Mouse (Mus musculus) kidney, postnatal 14 days (tissue): ENCODE data around the gene Nr1h4.

Experiments
- DNase-seq: peaks from one replicate; pipeline ENCODE4 v3.0.0; 2022; ENCODE audit warnings: mixed read lengths

Gene Nr1h4

DNA sequence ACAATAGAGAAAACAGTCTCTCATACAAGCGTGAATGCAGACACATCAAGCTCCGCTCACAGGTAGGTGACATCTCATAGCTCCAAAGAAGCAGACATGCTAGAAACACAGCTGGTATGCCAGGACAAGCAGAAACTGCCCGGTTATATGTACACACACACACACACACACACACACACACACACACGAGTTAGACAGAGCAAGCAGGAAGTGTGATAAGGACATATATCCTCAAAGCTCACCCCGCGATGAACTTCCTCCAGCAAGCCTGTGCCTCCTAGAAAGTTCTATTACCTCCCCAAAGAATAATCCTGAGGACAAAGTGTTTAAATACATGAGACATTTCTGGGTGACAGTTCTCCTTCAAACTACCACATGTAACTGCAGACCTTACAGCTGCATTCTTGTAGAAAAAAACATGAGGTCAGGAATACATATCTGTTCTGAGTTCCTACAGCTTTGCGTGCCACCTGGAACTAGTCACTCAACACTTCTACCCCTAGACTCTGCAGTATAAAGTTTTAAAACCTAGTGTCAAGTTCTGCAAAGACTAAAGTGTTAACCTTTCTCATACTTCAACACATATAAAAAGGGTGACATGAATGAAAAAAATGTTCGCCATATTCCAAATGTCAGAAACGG, 11.5 kb downstream of the Nr1h4 start:
- no peak for DNase-seq

DNA sequence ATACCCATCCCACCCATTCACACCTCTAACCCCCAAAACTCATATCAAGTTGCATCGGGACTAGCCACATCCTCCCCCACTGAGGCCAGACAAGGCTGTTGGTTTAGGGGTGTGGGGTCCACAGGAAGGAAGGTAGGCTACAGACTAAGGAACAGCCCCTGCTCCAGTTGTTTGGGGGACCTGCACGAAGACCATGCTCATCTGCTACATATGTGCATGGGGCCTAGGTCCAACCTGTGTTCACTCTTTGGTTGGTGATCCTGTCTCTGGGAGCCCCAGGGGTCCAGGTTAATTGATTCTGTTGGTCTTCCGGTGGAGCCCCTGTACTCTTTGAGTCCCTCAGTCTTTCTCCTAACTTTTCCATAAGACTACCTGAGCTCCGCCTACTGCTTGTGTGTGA, 13.0 kb downstream of the Nr1h4 start:
- no peak for DNase-seq

DNA sequence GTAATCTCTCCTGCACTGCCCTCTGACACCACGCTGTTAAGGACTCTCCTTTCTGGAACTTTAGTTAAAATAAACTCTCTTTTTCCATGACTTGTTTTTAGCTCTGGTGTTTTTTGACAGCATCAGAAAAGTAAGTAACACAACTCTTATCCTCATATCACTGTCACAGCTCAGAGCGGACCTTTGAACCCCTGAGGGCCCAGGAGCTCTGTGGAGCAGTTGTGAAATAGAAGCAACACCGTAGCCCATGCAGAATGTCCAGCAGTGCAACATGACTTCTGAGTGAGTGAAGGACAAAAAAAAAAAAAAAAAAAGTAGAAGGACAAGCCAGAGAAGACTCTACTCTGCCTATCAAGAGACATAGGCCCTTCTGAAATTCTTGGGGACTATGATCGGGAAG, 14.2 kb downstream of the Nr1h4 start:
- no peak for DNase-seq

DNA sequence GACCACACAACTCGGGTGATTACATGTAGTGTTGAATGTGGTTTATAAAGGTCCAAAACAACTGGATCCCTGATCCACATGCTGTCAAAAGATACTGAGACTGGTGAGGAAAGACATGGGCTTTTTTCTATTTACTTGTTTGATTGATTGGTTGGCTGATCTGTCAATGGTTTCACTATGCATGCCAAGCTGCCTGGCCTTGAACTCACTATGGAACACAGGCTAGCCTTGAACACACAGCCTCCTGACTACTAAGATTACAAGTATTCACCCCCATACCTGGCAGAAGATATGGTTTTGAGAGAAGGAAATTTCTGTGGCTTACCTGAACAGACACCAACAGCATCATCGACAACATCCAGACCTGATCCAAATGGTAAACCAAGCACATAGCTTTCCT, 15.0 kb downstream of the Nr1h4 start:
- DNase-seq, result no peak

DNA sequence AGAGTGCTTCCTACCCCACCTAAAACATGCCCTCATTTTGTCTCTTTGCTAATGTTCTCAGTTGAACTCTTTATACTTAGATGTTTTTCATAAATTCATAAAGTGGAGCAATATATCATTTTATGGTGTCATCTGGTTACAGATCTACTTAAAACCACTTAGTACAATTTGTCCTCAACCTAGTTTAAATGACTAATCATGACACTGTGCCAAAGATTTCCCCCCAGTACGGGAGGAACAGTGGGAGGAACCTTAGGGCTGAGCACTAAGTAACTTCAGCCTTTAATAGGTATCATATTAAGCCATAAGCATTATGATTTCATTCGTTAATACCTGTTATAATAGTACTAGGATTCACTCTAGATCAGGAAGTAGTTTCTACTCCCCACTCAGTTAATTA, 17.6 kb downstream of the Nr1h4 start:
- no peak for DNase-seq

DNA sequence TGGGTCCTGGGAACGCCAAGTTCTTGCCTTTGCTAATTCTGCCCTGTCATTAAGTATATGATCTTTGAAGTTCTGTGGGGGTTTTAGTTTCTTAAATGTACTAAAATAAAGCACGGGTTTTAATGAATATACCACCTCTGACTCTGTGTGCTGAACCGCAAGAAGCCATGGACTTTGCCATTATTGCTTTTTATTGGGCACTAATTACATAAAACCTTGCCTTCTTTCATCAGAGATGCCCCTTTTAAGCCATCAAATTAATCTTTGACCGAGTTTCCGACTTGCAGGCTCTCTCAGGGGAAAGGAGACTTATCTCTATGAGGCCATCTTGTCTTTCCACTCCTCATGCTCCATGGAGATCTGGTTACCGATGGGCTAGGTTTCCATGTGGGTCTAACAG, 20.8 kb downstream of the Nr1h4 start:
- no peak for DNase-seq

DNA sequence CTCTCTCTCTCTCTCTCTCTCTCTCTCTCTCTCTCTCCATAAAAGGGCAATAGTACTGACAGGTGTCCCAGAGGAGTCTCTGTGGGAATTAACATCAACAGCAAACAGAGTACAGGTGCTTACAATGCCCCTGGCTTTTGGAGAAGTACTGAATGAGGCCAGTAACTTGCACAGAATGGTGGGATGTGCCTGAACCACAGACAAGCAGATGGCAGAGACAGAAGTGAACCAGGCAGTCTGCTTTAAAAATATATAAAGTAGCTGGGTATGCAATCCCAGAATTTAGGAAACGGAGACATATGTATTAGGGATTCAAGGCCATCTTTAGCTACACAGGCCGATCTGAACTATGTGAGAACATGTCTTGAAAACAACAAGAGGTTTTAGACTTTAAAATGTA, 22.8 kb downstream of the Nr1h4 start:
- DNase-seq, result no peak

DNA sequence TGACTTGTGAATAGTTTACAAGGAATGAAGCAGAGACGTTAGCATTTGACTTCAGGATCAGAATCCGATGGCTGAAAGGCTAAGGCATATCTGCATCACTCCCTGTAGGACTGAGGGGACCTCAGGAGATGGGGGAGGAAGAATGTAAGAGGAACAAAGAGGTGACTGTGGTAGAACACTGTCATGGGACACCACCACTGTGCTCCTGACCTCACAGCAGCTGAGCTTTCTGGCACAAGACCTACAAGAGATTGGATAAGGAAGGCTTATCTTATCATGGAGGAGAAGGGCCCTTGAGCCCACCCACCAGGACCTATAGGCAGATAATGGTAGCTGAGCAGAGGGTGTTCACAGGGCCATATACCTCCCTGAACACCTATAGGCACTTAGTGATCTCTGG, 24.8 kb downstream of the Nr1h4 start:
- DNase-seq, result no peak

DNA sequence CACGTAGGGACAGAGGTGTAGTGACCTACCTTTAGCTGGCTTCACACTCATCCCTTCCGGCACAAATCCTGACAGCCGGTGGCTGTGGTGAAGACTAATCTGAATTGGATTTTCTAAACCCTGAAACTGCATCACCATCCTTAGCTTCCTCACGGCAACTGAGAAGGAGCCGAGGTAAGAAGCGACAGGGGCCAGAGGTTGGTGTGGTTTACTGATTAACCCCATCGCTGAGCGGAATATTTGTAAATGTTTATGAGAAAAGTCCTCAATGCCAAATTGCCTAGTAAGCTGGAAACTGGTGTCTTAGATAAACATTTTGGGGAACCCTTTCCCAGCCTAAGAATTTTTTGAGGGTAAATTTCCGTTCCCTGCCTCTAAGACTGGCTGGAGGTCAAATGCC, 26.9 kb downstream of the Nr1h4 start:
- peak; percentile 73 for DNase-seq

DNA sequence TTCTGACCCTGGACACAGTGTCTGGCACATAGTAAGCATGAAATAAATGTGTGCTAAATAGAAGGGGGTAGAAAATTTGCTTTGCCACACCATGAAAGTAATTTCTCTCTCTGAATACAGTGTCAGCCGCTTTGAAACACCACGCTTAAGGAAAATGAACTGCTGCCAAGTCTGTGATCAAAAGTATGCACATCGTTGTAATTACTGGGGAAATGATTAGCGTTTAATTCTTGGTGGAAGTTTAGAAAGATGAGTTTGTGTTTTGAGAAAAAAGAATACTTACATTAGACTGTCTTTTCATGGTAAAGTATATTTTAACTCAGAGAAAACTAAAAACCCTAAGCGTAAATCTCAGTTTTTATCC, 27.8 kb downstream of the Nr1h4 start:
- DNase-seq, result peak; percentile 16

DNA sequence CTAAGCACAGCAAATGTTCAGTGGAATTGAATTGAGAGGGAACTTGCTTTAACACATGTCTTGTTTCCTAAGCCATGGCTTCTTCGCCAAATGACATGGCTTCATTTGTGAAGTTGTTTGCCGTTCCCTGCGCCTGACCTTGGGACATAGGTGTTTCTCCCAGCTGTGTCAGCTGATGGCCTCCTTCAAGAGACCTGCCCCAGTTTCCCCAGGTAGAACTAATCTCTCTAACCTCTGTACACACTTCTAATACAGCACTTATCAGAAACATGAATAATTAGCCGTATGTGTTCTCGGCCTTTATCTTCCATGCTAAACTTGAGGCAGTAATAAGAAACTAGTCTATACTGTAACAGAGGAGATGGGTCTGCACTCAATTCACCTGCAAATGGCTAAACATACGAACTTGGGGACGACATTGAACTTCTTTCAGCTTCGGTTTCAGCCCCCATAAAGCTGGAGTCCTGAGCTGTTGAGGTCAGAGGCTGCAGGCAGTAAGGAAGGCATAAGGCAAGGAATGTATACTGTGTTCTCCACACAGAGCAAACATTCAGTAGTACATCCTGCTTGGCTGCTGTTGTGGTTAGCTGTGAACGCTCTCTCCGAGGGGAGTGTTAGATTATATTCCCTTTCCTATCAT, 28.3 kb downstream of the Nr1h4 start:
- no peak for DNase-seq

DNA sequence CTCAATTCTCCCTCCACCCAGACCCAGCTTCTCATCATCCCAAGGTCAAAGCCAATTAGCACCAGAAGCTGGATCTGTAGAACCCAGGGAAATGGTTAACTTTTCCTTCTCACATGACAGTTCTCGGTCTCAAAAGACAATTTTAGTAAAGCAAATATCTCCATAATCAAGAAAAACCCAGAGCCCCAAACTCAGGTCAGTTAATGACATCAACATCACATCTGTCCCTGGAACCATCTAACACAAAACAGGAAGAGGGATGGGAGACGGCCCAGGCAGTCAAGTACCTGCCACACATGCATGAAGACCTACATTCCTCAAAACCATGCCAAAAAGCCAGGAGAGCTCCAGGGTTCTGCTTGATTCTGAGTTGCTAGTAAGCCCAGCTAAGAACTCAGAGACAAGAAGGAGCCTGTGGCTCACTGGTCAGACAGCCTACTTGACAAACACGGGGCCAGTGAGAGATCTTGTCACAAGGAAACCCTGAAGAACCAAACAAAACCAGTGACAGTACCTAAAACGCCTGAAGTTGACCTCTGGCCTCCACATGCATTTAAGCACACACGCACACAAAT, 30.3 kb downstream of the Nr1h4 start:
- no peak for DNase-seq

DNA sequence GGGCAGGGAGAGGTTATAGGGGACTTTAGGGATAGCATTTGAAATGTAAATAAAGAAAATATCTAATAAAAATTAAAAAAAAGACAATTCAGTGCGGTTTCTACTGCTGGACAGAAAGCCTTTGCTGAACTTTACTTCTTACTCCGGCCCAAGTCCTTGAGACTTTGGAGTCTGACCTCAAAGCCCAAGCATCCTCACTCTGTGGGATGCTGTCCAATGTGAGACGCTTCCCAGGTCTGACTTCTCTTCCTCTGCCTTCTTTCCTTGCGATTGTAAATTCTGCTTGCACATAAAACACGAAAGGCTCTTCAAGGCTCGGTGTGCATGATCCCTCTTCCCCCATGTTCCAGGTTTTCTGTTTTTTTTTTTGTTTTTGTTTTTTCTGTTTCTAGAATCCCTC, 31.5 kb downstream of the Nr1h4 start:
- peak; percentile 21 for DNase-seq

DNA sequence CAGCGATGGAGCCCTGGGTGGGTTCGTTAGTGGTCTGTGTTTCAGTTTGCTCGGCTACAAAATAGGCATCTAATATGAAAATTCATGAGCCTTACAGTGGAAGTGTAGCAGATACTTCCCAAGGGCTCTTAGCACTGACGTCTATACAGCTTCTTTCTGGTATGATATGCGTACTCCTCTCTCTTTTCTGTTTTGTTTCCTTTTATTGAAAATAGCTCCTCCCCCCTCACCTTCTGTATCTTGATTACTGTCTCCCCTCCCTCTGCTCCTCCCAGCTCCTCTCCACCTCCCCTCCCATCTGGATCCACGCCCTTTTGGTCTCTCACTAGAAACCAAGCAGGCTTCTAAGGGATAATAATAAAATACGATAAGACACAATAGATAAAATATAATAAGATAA, 37.8 kb downstream of the Nr1h4 start:
- DNase-seq, result no peak

DNA sequence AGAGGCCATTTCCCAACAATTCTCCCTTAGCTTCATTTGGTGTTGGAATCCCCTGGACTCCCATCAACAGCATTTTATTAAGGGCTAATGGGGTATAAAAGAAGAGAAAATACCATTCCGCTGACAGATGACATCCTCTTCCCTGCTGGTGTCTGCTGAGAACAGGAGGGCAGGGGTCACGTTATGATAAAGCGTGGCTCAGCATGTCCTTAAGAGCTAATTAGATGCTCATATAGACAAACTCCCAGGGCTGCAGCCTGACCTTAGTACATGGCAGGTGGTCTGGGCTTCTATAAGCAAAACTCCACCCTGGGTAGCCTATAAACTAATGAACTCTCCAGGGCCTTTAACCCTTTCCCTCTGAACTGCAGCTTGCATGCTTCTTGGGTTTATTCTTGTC, 42.1 kb downstream of the Nr1h4 start:
- DNase-seq, result no peak

DNA sequence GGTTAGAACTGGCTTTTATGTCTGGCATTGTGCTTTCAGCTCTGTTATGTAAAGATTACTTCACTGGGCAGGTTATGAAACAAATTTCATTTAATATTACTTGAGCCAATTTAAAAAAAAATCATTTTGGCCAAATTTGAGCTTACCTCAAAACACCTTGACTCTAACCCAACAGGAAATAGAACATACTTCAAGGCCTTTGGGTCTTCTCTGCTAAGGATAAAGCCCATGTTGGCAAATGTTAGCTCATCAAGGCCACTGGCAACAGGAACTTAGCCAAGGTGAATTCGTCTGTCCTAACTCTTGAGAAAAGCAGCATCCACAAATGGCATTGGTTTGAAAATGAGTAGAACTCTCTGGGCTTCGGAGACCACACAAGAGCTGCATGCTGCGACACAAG, 43.1 kb downstream of the Nr1h4 start:
- no peak for DNase-seq

DNA sequence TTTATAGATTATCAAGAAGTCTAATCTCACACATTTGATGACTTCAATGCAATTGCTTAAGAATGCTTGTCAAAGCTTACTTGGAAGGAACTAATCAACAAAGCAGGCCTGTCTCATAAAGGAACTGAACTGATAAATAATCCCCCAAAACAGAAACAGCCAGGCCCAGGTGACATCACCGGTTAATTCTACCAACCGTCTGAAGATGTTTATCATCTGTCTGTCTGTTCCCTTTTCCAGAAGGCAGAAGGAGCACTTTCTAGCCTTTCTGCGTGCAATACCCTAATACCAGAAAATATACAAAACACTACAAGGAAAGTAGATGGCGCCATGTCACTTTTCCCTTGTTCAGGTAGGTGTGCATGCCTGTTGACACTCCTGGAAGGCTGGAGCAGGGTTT, 43.9 kb downstream of the Nr1h4 start:
- peak; percentile 15 for DNase-seq

DNA sequence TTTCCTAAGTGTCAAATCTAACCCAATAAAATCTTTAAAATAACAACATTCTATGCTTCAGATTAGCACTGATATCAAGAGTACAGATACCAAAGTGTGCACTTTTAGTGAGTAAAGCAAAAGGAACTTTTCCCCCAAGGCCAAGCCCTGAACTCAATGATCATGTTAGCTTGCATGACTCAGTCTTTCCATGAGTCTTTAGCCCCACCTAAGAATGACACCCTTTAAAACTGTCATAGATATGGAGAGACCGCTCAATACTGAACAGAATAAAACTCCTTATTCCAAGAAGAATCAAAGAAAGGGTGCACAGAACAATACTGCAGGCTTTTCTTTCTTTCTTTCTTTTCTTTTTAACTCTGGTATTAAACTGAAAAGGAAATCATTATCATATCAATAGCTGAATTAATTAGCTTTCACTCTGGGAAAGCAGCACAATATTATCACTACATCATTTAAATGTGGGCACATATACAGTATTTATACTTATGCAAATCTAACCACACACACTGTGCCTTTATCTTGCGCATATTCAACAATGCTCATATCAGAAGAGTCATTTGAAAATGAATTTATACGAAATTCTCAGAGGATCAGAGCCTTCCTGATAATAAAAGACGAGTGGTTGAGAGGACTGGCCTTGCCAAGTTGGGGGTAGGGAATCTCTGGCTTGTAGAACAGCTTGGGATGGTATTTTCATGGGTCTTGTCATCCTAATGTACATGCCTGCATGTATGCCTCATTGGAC, 46.2 kb downstream of the Nr1h4 start:
- DNase-seq, result no peak

DNA sequence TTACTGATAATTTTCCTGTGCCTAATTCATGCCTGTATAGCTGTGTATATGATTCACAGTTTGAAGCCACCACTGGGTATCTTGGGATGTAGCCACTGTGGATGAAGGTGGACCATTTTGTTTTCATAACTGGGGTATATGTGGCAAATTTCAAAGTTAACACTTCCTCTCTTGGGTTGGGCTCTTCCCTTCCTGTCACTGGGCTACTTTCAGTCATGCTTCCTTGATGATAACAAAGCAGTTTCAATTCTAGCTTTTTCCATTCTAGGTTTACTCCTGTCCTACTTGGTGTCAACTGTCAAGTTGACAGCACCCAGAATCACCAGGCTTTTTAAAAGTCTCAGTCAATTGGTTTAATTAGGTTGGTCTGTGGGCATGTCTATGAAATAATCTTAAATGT, 48.5 kb downstream of the Nr1h4 start:
- DNase-seq, result no peak

DNA sequence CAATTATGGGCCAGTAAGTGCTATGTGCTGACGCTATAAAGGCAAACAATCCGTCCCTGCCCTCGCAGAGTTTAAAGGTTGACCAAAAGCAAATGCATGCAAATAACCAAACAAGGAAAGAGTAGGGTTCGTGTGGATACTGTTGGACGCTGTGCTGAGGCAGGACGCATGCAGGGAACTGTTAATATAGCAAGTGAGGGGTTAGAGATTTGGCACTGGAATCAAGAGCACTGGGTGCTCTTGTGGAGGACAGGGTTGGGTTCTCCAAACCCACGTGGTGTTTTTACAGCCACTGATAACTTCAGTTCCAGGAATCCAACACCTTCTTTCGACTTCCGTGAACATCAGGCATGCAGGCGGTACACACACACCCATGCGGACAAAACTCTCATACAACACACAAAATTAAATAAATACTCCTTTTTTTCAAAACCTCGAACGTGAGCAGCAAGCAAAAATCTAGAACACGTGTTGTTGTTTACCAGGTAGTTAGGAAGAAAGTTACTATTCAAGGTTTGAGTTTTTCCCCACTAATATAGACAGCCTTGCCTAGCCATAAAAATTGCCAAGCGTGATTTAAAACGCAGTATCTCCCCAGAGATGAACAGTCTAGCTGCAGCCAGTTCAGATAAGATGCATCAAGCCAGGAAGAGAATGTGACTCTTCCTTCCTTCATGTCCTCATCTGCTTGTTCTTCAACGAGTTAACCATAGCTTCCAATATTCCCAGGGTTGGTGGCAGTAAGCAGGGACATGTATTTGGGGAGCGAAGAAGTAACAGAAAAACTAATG, 49.4 kb downstream of the Nr1h4 start:
- DNase-seq, result no peak

DNA sequence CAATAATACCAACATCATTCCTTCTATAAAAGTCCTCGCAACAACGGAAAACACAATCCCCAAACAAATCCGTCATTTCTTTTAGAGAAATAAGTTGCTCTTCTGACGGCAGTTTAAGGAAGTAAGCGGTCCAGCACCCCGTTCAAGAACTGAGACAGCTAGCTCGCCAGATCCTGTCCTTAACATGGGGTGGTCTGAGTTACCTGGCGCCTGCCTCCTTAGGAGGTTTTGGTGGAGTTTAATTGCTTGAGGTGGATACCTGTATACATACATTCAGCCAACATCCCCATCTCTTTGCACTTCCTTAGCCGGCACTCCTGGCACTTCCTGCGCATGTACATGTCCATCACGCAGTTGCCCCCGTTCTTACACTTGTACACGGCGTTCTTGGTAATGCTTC, 50.3 kb downstream of the Nr1h4 start:
- no peak for DNase-seq

DNA sequence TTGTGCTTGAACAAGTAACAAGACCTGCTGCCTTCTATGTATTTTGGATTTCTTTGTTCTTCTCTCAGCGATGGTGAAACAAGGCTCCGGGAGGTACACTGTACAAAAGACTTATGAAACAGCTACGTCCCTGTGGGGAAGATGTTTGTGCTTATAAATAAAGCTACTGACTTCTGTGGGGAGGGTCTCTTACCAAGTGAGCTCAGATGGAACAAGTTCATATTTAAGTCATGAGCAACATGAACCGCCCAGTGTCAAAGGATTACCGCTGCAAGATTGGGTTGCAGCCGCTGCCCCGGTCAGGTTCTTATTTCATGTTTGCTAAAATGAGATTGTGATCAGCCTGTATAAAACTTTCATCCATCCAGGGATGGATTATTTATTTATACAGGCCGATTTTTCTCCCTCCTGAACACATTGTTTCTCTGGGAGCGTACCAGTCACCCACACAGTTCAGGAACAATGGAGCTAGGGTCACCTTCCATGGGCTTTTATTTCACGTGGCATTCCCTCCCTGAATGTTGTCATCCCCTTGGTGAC, 51.2 kb downstream of the Nr1h4 start:
- no peak for DNase-seq

DNA sequence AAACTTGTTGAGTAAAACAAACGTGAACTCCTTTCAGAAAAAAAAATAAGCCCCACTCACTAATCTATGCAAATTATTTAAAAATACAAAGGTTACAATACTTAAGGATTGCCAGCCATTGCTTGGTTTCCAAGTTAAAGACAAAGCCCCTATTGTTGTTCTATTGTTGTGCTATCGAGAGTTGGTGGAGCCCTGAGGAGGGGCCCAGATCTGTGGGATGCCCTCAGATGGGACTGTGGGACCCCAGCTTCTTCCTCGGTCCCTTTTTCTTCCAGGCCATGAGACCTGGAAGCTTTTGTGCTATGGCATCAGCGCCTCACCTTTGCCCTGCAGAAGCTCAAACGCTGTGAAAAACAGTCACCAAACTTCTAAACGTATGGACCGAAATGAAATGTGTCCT, 51.7 kb downstream of the Nr1h4 start:
- no peak for DNase-seq
